Mouse (Mus musculus) neural tube, embryonic 14.5 days (tissue): ENCODE results near the gene Ctso. TPM values are rescaled to one million over a fixed set of nuclear protein-coding genes. Genes with fewer than 3 reads are reported as not detected.
A peak's percentile ranks its signal among the peaks of the same experiment; 100 is the strongest.

Source experiments
- ATAC-seq: fragments of 200-750 bp; cut with Nextera tagmentation; 2 replicates; pipeline ENCODE4 v1.8.0; 2017; ENCODE audit warnings: low read depth, mild to moderate bottlenecking, moderate TSS enrichment, moderate library complexity
- H3K27ac ChIP-seq: fragments of 300-500 bp; sonication (generic); 2 replicates; pipeline ENCODE4 v1.5.1; 2014; ENCODE audit warnings: low read depth, mild to moderate bottlenecking, control low read depth, low read length, moderate library complexity, mixed read lengths
- H3K27me3 ChIP-seq: fragments of 300-500 bp; sonication (generic); 2 replicates; pipeline ENCODE4 v1.6.1; 2014; ENCODE audit warnings: low read length; ENCODE audit not compliant: control insufficient read depth, insufficient read depth
- H3K36me3 ChIP-seq: fragments of 300-500 bp; sonication (generic); 2 replicates; pipeline ENCODE4 v1.6.1; 2014; ENCODE audit warnings: low read length, mixed read lengths; ENCODE audit not compliant: control insufficient read depth, insufficient read depth
- H3K4me1 ChIP-seq: fragments of 300-500 bp; sonication (generic); 2 replicates; pipeline ENCODE4 v1.6.1; 2014; ENCODE audit warnings: low read length; ENCODE audit not compliant: control insufficient read depth, insufficient read depth
- H3K4me2 ChIP-seq: fragments of 300-500 bp; sonication (generic); 2 replicates; pipeline ENCODE4 v1.6.1; 2014; ENCODE audit warnings: mild to moderate bottlenecking, low read depth, low read length, control low read depth
- H3K4me3 ChIP-seq: fragments of 300-500 bp; sonication (generic); 2 replicates; pipeline ENCODE4 v1.5.1; 2014; ENCODE audit warnings: low read depth, low read length, control low read depth, mixed read lengths
- H3K9ac ChIP-seq: fragments of 300-500 bp; sonication (generic); replicated peaks from 2 replicates; pipeline ENCODE4 v1.6.1; 2014; ENCODE audit warnings: low read depth, mild to moderate bottlenecking, control low read depth, low read length, mixed read lengths
- H3K9me3 ChIP-seq: fragments of 300-500 bp; sonication (generic); 2 replicates; pipeline ENCODE4 v1.6.1; 2016; ENCODE audit warnings: low read length; ENCODE audit not compliant: control insufficient read depth
- WGBS: fragments of 180-500 bp; shearing (Covaris S2); extraction: QIAGEN DNeasy Blood & Tissue Kit; methylation state at CpG from one replicate; pipeline ENCODE4 v1.1.7; 2014; 5-methylcytosine and 5-hydroxymethylcytosine counted together
- polyA plus RNA-seq: library from polyadenylated mRNA; unstranded; fragments of >200 nt; fragmentation: Nextera tagmentation; extraction: Ambion mirVana; gene quantifications from 2 replicates; pipeline ENCODE4 v1.2.1, GENCODE M21; 2014

Gene Ctso
- polyA plus RNA-seq, 1 experiment from 2014 or later: 11.7 TPM

DNA sequence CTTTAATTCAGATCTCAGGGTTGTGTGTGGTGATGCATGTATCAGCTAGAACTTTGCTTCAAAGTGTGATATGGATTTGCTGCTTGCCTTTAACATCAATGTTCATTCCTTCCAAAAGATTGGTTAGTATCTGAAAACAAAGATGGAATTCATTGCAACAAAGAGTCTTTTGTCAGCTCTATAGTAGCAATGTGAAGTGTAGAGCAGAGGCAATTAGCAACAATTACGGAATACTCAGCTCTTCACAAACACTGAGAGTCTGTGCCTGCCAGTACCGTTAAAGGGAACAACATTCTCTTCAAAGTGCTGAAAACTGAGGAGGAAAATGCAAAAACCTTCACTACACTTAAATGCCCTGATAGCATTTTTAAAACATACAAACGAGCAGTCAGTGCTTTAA lies 12.7 kb upstream of the Ctso start:
- H3K36me3 ChIP-seq: no peaks in the 10 kb centered on the region
- H3K4me3 ChIP-seq: no peak overlapping the region
- WGBS: 44% methylated on average over 3 of the region's 3 CpGs
- no peak overlapping the region for H3K4me2 ChIP-seq
- no peaks in the 10 kb centered on the region for H3K9me3 ChIP-seq
- no peak overlapping the region for H3K27ac ChIP-seq
- no peaks in the 10 kb centered on the region for H3K4me1 ChIP-seq
- no peak for ATAC-seq
- H3K9ac ChIP-seq: no peak overlapping the region
- H3K27me3 ChIP-seq: no peaks in the 10 kb centered on the region

DNA sequence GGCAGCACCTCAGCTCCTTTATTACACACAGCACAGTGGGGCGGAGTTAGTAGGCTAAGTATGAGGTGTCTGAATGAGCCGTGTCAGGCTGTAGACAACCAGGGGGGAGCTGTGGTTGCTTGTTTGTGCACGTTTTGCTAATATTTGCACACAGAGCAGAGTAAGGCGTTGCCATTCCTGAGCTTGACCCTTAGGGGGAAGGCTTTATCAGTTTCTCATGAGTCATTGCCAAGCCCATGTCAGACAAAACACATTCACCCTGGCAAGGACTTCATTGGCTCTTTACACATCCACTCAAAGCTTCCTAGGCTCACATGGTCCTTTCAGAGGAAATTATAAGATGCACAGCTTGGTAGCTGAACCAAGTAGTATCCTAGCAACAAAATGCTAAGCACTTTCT lies 9.5 kb upstream of the Ctso start:
- Histone ChIP-seq H3K9ac (no peak overlapping the region), H3K27ac (no peak overlapping the region), H3K27me3 (no peaks in the 10 kb centered on the region), H3K9me3 (no peaks in the 10 kb centered on the region), H3K4me1 (no peaks in the 10 kb centered on the region), H3K4me3 (no peak overlapping the region), H3K36me3 (no peaks in the 10 kb centered on the region), H3K4me2 (no peak overlapping the region)
- WGBS: 67% methylated on average over 4 of the region's 4 CpGs
- peak; percentile 47; the same call in 1 of the 2 replicates for ATAC-seq

DNA sequence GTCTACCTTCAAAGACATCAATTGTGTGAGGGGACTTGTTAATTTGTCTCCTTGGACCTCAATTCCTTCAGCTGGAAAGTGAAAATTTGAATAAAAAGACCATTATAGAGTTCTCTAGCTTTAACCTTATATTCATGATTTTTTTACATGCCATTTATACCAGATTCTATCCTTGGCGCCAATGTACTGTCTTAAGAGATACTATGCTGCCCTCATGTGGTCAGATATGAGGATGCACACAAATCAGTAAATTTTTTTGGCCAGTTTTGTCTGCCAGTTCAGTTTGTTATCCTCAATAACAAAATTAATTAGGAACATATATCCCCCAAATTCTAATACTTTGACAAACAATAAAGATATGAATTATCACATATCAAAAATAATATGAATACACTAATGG lies 7.5 kb upstream of the Ctso start:
- peak; percentile 64; the same call in 1 of the 2 replicates for ATAC-seq
- H3K4me1 ChIP-seq: no peaks in the 10 kb centered on the region
- H3K27ac ChIP-seq: no peak overlapping the region
- no peak overlapping the region for H3K4me2 ChIP-seq
- H3K9me3 ChIP-seq: no peaks in the 10 kb centered on the region
- H3K4me3 ChIP-seq: no peak overlapping the region
- no peak overlapping the region for H3K9ac ChIP-seq
- WGBS: 2% methylated on average over 1 of the region's 1 CpGs
- H3K27me3 ChIP-seq: no peaks in the 10 kb centered on the region
- H3K36me3 ChIP-seq: no peaks in the 10 kb centered on the region

GRCm38 (mm10) chr3:81925856-81926255 lies 6.5 kb upstream of the Ctso start:
- Histone ChIP-seq H3K27ac (no peak overlapping the region), H3K9me3 (no peaks in the 10 kb centered on the region), H3K27me3 (no peaks in the 10 kb centered on the region), H3K9ac (no peak overlapping the region), H3K36me3 (no peaks in the 10 kb centered on the region), H3K4me2 (no peak overlapping the region), H3K4me3 (no peak overlapping the region), H3K4me1 (no peaks in the 10 kb centered on the region)
- ATAC-seq: no peak
- 58% methylated on average over 5 of the region's 5 CpGs for WGBS

DNA sequence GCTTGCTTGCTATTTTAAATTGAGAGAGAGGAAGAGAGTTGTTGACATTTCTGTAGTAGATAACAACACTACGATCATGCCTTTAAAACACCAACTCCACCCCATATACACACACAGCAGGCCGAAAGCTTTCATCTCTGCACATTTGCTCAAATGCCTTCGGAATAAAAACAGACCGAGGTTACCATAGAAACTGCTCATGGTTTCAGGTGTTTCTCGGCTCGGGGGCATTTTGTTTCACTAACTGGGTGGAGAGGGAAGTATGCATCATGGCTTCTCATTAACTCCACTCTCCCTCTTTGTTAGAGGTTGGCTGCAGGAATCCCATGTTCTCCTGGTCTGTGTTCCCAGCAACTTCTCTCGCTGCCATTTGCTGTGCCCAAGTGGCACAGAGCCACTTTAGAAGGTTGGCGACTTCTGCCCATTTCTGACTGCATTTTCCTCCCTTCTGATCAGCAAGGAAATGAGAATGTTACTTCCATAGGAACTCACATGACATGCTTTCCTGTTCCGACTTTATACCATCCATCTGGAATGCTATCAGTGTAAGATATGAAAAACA lies 5.6 kb upstream of the Ctso start:
- no peak overlapping the region for H3K27ac ChIP-seq
- ATAC-seq: no peak
- H3K9ac ChIP-seq: no peak overlapping the region

DNA sequence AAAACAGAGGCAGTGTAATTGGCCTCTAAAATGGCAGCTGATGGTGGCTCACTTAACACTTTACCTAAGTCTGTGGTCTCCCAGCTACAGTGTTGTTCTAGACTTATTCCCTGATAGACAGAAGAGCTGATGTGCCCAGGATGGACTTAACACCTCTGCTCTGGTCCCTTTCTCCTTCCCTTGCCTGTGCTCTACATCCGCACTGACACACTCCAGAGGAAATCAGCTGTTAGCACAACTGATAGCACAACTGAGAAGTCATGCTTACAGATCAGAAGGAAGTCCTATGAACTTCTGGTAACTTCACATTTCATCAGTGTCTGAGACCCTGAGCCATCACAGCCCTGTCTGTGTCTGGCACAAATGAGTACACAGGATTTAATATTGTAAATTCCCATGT lies 3.3 kb upstream of the Ctso start:
- WGBS: 100% methylated on average over 1 of the region's 1 CpGs

More for the DNA sequence above, 5.6 kb upstream of the Ctso start:
- WGBS: 51% methylated on average over 9 of the region's 9 CpGs
- Histone ChIP-seq H3K36me3 (no peaks in the 10 kb centered on the region), H3K9me3 (no peaks in the 10 kb centered on the region), H3K4me1 (no peaks in the 10 kb centered on the region; the same call in 1 of the 2 replicates), H3K4me3 (no peak overlapping the region), H3K27me3 (no peaks in the 10 kb centered on the region), H3K4me2 (no peak overlapping the region)

GRCm38 (mm10) chr3:81931695-81932094 lies 706 bp upstream of the Ctso start:
- no peak overlapping the region for H3K9ac ChIP-seq
- H3K36me3 ChIP-seq: no peaks in the 10 kb centered on the region
- H3K9me3 ChIP-seq: no peaks in the 10 kb centered on the region
- 43% methylated on average over 3 of the region's 3 CpGs for WGBS
- H3K27ac ChIP-seq: no peak overlapping the region
- H3K27me3 ChIP-seq: no peaks in the 10 kb centered on the region
- no peak overlapping the region for H3K4me2 ChIP-seq
- H3K4me3 ChIP-seq: no peak overlapping the region
- no peak for ATAC-seq
- no peaks in the 10 kb centered on the region; the same call in 1 of the 2 replicates for H3K4me1 ChIP-seq

More for the DNA sequence above, 3.3 kb upstream of the Ctso start:
- H3K9me3 ChIP-seq: no peaks in the 10 kb centered on the region
- no peak overlapping the region for H3K4me3 ChIP-seq
- no peak overlapping the region for H3K9ac ChIP-seq
- H3K4me1 ChIP-seq: no peaks in the 10 kb centered on the region; the same call in 1 of the 2 replicates
- no peaks in the 10 kb centered on the region for H3K27me3 ChIP-seq
- H3K27ac ChIP-seq: no peak overlapping the region
- no peaks in the 10 kb centered on the region for H3K36me3 ChIP-seq
- H3K4me2 ChIP-seq: no peak overlapping the region
- no peak for ATAC-seq

DNA sequence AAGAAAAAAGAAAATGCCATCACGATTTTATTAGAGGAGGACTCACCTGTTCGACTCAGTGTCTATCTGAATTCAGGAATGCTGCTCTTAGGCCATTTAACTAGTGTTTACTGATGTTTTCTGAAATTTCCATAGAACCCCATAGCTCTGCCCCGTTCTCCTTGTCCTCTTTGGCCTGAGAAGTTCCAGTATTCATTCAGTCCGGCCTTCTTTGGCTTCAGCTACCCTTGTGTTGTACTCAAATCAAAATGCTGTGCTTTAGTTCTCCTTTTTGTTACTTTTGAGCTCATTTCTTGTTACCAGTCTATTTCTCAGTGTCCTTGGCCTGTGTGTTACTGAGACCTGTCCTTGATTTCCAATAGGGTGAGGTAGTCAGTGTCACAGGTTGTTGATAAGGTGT lies 947 bp downstream of the Ctso start:
- Histone ChIP-seq H3K27me3 (no peaks in the 10 kb centered on the region), H3K4me2 (no peak overlapping the region), H3K9me3 (no peaks in the 10 kb centered on the region), H3K9ac (no peak overlapping the region), H3K4me3 (no peak overlapping the region), H3K36me3 (no peaks in the 10 kb centered on the region), H3K4me1 (no peaks in the 10 kb centered on the region; the same call in 1 of the 2 replicates), H3K27ac (no peak overlapping the region)
- WGBS: 92% methylated on average over 4 of the region's 4 CpGs
- no peak for ATAC-seq

DNA sequence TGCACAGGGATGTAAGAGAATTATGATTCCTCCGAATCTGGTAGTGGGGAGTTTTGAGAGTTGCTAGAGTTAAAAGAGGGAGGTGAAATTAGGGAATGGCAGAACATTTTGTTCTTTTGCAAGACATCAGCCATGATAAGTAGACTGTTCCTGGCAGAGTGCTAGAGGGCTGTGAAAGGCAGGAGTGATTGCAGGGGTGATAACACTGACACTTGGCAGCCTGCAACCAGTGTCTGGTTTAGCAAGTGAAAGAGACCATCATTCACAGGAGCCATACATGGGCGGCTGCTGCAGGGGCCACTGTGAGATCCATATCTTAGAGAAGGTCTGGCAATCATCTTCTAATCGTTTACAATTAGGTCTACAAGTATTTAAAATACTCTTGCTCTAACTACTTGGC lies 6.5 kb downstream of the Ctso start:
- no peak overlapping the region for H3K9ac ChIP-seq
- no peaks in the 10 kb centered on the region for H3K4me1 ChIP-seq
- 76% methylated on average over 3 of the region's 3 CpGs for WGBS
- no peak for ATAC-seq
- no peaks in the 10 kb centered on the region for H3K9me3 ChIP-seq
- H3K27ac ChIP-seq: no peak overlapping the region
- H3K27me3 ChIP-seq: no peaks in the 10 kb centered on the region
- H3K36me3 ChIP-seq: no peaks in the 10 kb centered on the region
- H3K4me3 ChIP-seq: no peak overlapping the region
- no peak overlapping the region for H3K4me2 ChIP-seq
